Mouse (Mus musculus) lung, postnatal 36 days (tissue): Measurements from ENCODE around the gene Cfd.
A peak's percentile ranks its signal among the peaks of the same experiment; 100 is the strongest.
"Not testable (repeated sequence)": the region's sequence is repeated elsewhere in the genome, so short reads cannot be mapped to it uniquely, and the experiment has no call there.

Source experiments
- DNase-seq: peaks from one replicate; pipeline ENCODE4 v3.0.0; 2022; ENCODE audit warnings: mixed read lengths

Cfd gene

GRCm38 (mm10) chr10:79861230-79862048 lies 29.2 kb upstream of the Cfd start:
- no peak for DNase-seq

- no peak for DNase-seq
Measured at GRCm38 (mm10) chr10:79862049-79862788, 28.4 kb upstream of the Cfd start.

- DNase-seq: no peak
Measured at GRCm38 (mm10) chr10:79862925-79863324, 27.7 kb upstream of the Cfd start.

- no peak for DNase-seq
Measured at GRCm38 (mm10) chr10:79864351-79865188, 26.1 kb upstream of the Cfd start.

- no peak for DNase-seq
Measured at GRCm38 (mm10) chr10:79865189-79865601, 25.5 kb upstream of the Cfd start.

GRCm38 (mm10) chr10:79865801-79866295 lies 24.8 kb upstream of the Cfd start:
- DNase-seq: no peak

GRCm38 (mm10) chr10:79866601-79867000 lies 24.1 kb upstream of the Cfd start:
- DNase-seq: no peak

GRCm38 (mm10) chr10:79871845-79872244 lies 18.8 kb upstream of the Cfd start:
- no peak for DNase-seq

GRCm38 (mm10) chr10:79872862-79873261 lies 17.8 kb upstream of the Cfd start:
- no peak for DNase-seq

- no peak for DNase-seq
Measured at GRCm38 (mm10) chr10:79873313-79873712, 17.3 kb upstream of the Cfd start.

GRCm38 (mm10) chr10:79873715-79874289 lies 16.9 kb upstream of the Cfd start:
- DNase-seq: no peak

GRCm38 (mm10) chr10:79874290-79874862 lies 16.3 kb upstream of the Cfd start, which contains the start of the genes Prtn3 and Plppr3:
TSS of gene Prtn3 (plus strand) at chr10:79874476.
TSS of gene Plppr3 (minus strand) at chr10:79874634.
- DNase-seq: no peak

GRCm38 (mm10) chr10:79877174-79877573 lies 13.5 kb upstream of the Cfd start:
- DNase-seq: no peak

- peak; percentile 81 for DNase-seq
Measured at GRCm38 (mm10) chr10:79877757-79878156, 12.9 kb upstream of the Cfd start.

GRCm38 (mm10) chr10:79879527-79879926 lies 11.1 kb upstream of the Cfd start:
- no peak for DNase-seq

- peak; percentile 31 for DNase-seq
Measured at GRCm38 (mm10) chr10:79880721-79881120, 9.9 kb upstream of the Cfd start.

- peak; percentile 34 for DNase-seq
Measured at GRCm38 (mm10) chr10:79881981-79882380, 8.7 kb upstream of the Cfd start.

GRCm38 (mm10) chr10:79883297-79884084 lies 7.2 kb upstream of the Cfd start:
- DNase-seq: peak; percentile 93

GRCm38 (mm10) chr10:79884446-79884845 lies 6.2 kb upstream of the Cfd start:
- DNase-seq: peak; percentile 75

GRCm38 (mm10) chr10:79884938-79885337 lies 5.7 kb upstream of the Cfd start:
- DNase-seq: not testable (repeated sequence)

GRCm38 (mm10) chr10:79886054-79886453 lies 4.6 kb upstream of the Cfd start, which contains the start of gene Elane:
TSS of gene Elane (plus strand) at chr10:79886247.
- no peak for DNase-seq
